Mouse (Mus musculus) MEL (cell line): ENCODE measurements around the gene Itgae. TPM values are rescaled to one million over a fixed set of nuclear protein-coding genes. Genes with fewer than 3 reads are reported as not detected.

Experiments
- DNase-seq: peaks from one replicate; pipeline ENCODE4 v3.0.0; 2011; ENCODE audit warnings: low read depth, low spot score
- H3K27ac ChIP-seq: 2 replicates; pipeline ENCODE4 v1.5.1; 2012; ENCODE audit warnings: low read depth, mild to moderate bottlenecking, control low read depth, low read length, moderate library complexity; ENCODE audit not compliant: control insufficient read depth
- H3K27me3 ChIP-seq, 2 experiments: fragments of 150-350 bp in 1 of 2; sonication (generic) in 1 of 2; 2 replicates each; pipeline ENCODE4 v1.6.1; 2012; ENCODE audit warnings: low read length in 2 of 2, mild to moderate bottlenecking in 2 of 2, improper control_type of control experiment in 1 of 2, moderate library complexity in 1 of 2; ENCODE audit not compliant: insufficient read depth in 2 of 2, control insufficient read depth in 1 of 2
- H3K36me3 ChIP-seq, 2 experiments: 2 replicates each; pipeline ENCODE4 v1.6.1; 2012 to 2014; ENCODE audit warnings: low read length in 2 of 2, improper control_type of control experiment in 1 of 2, inconsistent platforms in 1 of 2, mild to moderate bottlenecking in 1 of 2; ENCODE audit not compliant: insufficient read depth in 2 of 2, control insufficient read depth in 1 of 2
- H3K4me1 ChIP-seq, 2 experiments: fragments of 150-350 bp in 1 of 2; sonication (generic) in 1 of 2; 2 replicates each; pipeline ENCODE4 v1.6.1; 2012; ENCODE audit warnings: low read length in 2 of 2, improper control_type of control experiment in 1 of 2, mild to moderate bottlenecking in 1 of 2; ENCODE audit not compliant: insufficient read depth in 2 of 2, control insufficient read depth in 1 of 2
- H3K4me3 ChIP-seq, 2 experiments: fragments of 150-350 bp in 1 of 2; sonication (generic) in 1 of 2; 2 replicates each; pipeline ENCODE4 v1.5.1; 2012; ENCODE audit warnings: low read depth in 2 of 2, low read length in 2 of 2, mild to moderate bottlenecking in 2 of 2, moderate library complexity in 2 of 2, control low read depth in 1 of 2, improper control_type of control experiment in 1 of 2; ENCODE audit not compliant: control insufficient read depth in 1 of 2, insufficient read depth in 1 of 2
- H3K79me2 ChIP-seq: 2 replicates; pipeline ENCODE4 v1.6.1; 2012; ENCODE audit warnings: mild to moderate bottlenecking, low read length, moderate library complexity; ENCODE audit not compliant: control insufficient read depth, poor library complexity, insufficient read depth
- H3K9ac ChIP-seq: 2 replicates; pipeline ENCODE4 v1.6.1; 2012; ENCODE audit warnings: low read depth, mild to moderate bottlenecking, control low read depth, low read length, moderate library complexity; ENCODE audit not compliant: control insufficient read depth, poor library complexity, severe bottlenecking
- H3K9me3 ChIP-seq: fragments of 150-350 bp; sonication (generic); replicated peaks from 2 replicates; pipeline ENCODE4 v1.6.1; 2012; ENCODE audit warnings: mild to moderate bottlenecking, low read length, improper control_type of control experiment, moderate library complexity; ENCODE audit not compliant: insufficient read depth
- CHD2 ChIP-seq: IDR thresholded peaks from 2 replicates; pipeline ENCODE4 v1.6.1; 2011; ENCODE audit warnings: low read length, improper control_type of control experiment
- CTCF ChIP-seq, 3 experiments: IDR thresholded peaks in 2 of 3; conservative IDR thresholded peaks in 1 of 3; 2 replicates each; pipeline ENCODE4 v1.5.1; 2011 to 2012; ENCODE audit warnings: low read length in 3 of 3, low read depth in 2 of 3, mild to moderate bottlenecking in 2 of 3, improper control_type of control experiment in 1 of 3, inconsistent platforms in 1 of 3, mixed read lengths in 1 of 3, moderate library complexity in 1 of 3; ENCODE audit not compliant: control insufficient read depth in 1 of 3, insufficient read depth in 1 of 3, poor library complexity in 1 of 3, severe bottlenecking in 1 of 3
- GABPA ChIP-seq: IDR thresholded peaks from 2 replicates; pipeline ENCODE4 v1.6.1; 2012; ENCODE audit warnings: low read depth, mild to moderate bottlenecking, inconsistent platforms, low read length, improper control_type of control experiment, moderate library complexity
- JUND ChIP-seq: IDR thresholded peaks from 2 replicates; pipeline ENCODE4 v1.6.1; 2011; ENCODE audit warnings: low read depth, mild to moderate bottlenecking, improper control_type of control experiment, low read length
- KAT2A ChIP-seq: conservative IDR thresholded peaks from 2 replicates; pipeline ENCODE4 v1.6.1; 2012; ENCODE audit warnings: low read depth, low read length, improper control_type of control experiment, inconsistent platforms
- MAFK ChIP-seq: IDR thresholded peaks from 2 replicates; pipeline ENCODE4 v1.6.1; 2011; ENCODE audit warnings: low read depth, mild to moderate bottlenecking, low read length, improper control_type of control experiment, borderline replicate concordance
- MAZ ChIP-seq: IDR thresholded peaks from 2 replicates; pipeline ENCODE4 v1.6.1; 2012; ENCODE audit warnings: low read depth, mild to moderate bottlenecking, inconsistent platforms, low read length, improper control_type of control experiment
- MXI1 ChIP-seq: IDR thresholded peaks from 2 replicates; pipeline ENCODE4 v1.6.1; 2011; ENCODE audit warnings: mild to moderate bottlenecking, low read depth, low read length, improper control_type of control experiment
- MYC ChIP-seq: IDR thresholded peaks from 2 replicates; pipeline ENCODE4 v1.6.1; 2011; ENCODE audit warnings: low read depth, mild to moderate bottlenecking, low read length, improper control_type of control experiment, moderate library complexity
- NELFE ChIP-seq: IDR thresholded peaks from 2 replicates; pipeline ENCODE4 v1.6.1; 2011; ENCODE audit warnings: low read depth, low read length, improper control_type of control experiment
- NRF1 ChIP-seq: IDR thresholded peaks from 2 replicates; pipeline ENCODE4 v1.6.1; 2014; ENCODE audit warnings: low read depth, mild to moderate bottlenecking, inconsistent platforms, low read length, improper control_type of control experiment, moderate library complexity; ENCODE audit not compliant: poor library complexity, insufficient read depth, severe bottlenecking
- POLR2AphosphoS2 ChIP-seq: IDR thresholded peaks from 2 replicates; pipeline ENCODE4 v1.6.1; 2011; ENCODE audit warnings: low read length, improper control_type of control experiment
- RAD21 ChIP-seq: IDR thresholded peaks from 2 replicates; pipeline ENCODE4 v1.6.1; 2011; ENCODE audit warnings: mild to moderate bottlenecking, low read depth, low read length, improper control_type of control experiment
- RCOR1 ChIP-seq: IDR thresholded peaks from 2 replicates; pipeline ENCODE4 v1.6.1; 2012; ENCODE audit warnings: low read depth, mild to moderate bottlenecking, inconsistent platforms, low read length, improper control_type of control experiment
- SIN3A ChIP-seq: IDR thresholded peaks from 2 replicates; pipeline ENCODE4 v1.6.1; 2012; ENCODE audit warnings: low read length, improper control_type of control experiment, inconsistent platforms
- SMC3 ChIP-seq: IDR thresholded peaks from 2 replicates; pipeline ENCODE4 v1.6.1; 2011; ENCODE audit warnings: low read depth, low read length, improper control_type of control experiment
- USF1 ChIP-seq: IDR thresholded peaks from 2 replicates; pipeline ENCODE4 v1.6.1; 2014; ENCODE audit warnings: low read depth, mild to moderate bottlenecking, inconsistent platforms, low read length, improper control_type of control experiment, moderate library complexity
- ZC3H11A ChIP-seq: IDR thresholded peaks from 2 replicates; pipeline ENCODE4 v1.6.1; 2012; ENCODE audit warnings: low read depth, mild to moderate bottlenecking, inconsistent platforms, low read length, improper control_type of control experiment
- ZKSCAN1 ChIP-seq: IDR thresholded peaks from 2 replicates; pipeline ENCODE4 v1.6.1; 2012; ENCODE audit warnings: low read depth, mild to moderate bottlenecking, inconsistent platforms, low read length, improper control_type of control experiment, moderate library complexity
- polyA plus RNA-seq, 2 experiments: library from polyadenylated mRNA; stranded (reverse) in 1 of 2; unstranded in 1 of 2; fragments of >175 nt in 1 of 2; fragments of >200 nt in 1 of 2; gene quantifications; 2 replicates each; pipeline versions ENCODE4 v1.2.1 to v1.2.4; 2012; ENCODE audit warnings: low replicate concordance in 2 of 2, low read depth in 1 of 2; ENCODE audit not compliant: insufficient read length in 2 of 2, insufficient read depth in 1 of 2, missing spikeins in 1 of 2
- total RNA-seq: library from RNA; depleted of rRNA; stranded (reverse); fragments of 300-350 nt; gene quantifications from 2 replicates; pipeline ENCODE4 v1.2.3, GENCODE M21; 2012

Gene Itgae
- total and polyA plus RNA-seq, 3 experiments: 0.04 to 0.22 TPM; not detected in 1

- Histone ChIP-seq H3K4me1 (peaks cover 0 to 2% of the 10 kb centered on the region in 2 experiments; a peak in 1 of 4 replicates), H3K36me3 (peaks cover 0 to under 1% of the 10 kb centered on the region in 2 experiments; a peak in 1 of 4 replicates)
- no peak for DNase-seq
Measured at GRCm38 (mm10) chr11:73126495-73126894, 36.1 kb downstream of the Itgae start.

DNA sequence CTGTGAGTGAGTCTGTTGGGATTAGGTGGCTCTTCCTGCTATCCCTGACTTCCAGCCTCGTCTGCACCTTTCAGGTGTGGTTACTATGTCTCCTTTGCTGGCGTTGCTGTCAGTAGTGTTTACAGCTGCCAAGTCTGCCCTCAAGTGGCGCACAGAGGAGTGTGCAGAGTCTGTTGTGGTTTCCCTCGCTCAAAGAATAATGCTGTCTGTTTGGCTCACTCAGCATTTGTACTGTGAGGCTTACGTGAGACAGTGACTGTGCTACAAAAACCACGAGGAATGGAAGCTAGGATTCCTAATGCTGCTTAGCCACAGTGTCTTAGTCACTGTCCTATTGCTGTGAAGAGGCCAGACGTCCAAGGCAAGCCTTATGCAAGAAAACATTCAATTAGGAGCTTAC lies 40.6 kb downstream of the Itgae start:
- TF ChIP-seq USF1 (no peak), MAZ (0 out of 2 replicates have a peak, but pooled peaks have one; percentile 45), MAFK (peak; percentile 46; the same call in 1 of the 2 replicates), CTCF (IDR thresholded peaks at IDR 0.05 in 2 of 3, conservative IDR thresholded peaks at IDR 0.05 in 1 of 3; ENCODE audit: control insufficient read depth in 1 of 3, insufficient read depth in 1 of 3, low read depth in 2 of 3, low read length in 3 of 3, poor library complexity in 1 of 3, severe bottlenecking in 1 of 3) (peak; percentile 44 to 70 (median 65)), GABPA (no peak), ZC3H11A (peak; percentile 44), SIN3A (peak; percentile 52; the same call in 1 of the 2 replicates), RAD21 (peak; percentile 52), SMC3 (peak; percentile 62)
- TF ChIP-seq, all 39 proteins: peak for 7
- H3K36me3 ChIP-seq: peaks cover 0 to 41% of the 10 kb centered on the region in 2 experiments; a peak in 3 of 4 replicates
- peaks cover 8 to 35% of the 10 kb centered on the region in 2 experiments for H3K4me1 ChIP-seq
- H3K4me3 ChIP-seq: no peak overlapping the region
- no peak overlapping the region for H3K9ac ChIP-seq
- H3K9me3 ChIP-seq: no peaks in the 10 kb centered on the region
- peak; percentile 73 for DNase-seq
- peaks cover 38% of the 10 kb centered on the region for H3K79me2 ChIP-seq
- H3K27me3 ChIP-seq: no peaks in the 10 kb centered on the region
- no peak overlapping the region for H3K27ac ChIP-seq

More at GRCm38 (mm10) chr11:73126495-73126894, 36.1 kb downstream of the Itgae start:
- Histone ChIP-seq H3K4me3 (no peak overlapping the region), H3K27me3 (no peaks in the 10 kb centered on the region), H3K9ac (no peak overlapping the region), H3K27ac (no peak overlapping the region), H3K9me3 (no peaks in the 10 kb centered on the region), H3K79me2 (no peaks in the 10 kb centered on the region)
- TF ChIP-seq SIN3A (no peak), NRF1 (no peak), KAT2A (no peak), MAFK (no peak)

GRCm38 (mm10) chr11:73132999-73133398 lies 42.6 kb downstream of the Itgae start:
- Histone ChIP-seq H3K4me1 (peaks cover 8 to 40% of the 10 kb centered on the region in 2 experiments), H3K4me3 (0 out of 4 replicates have a peak overlapping the region, but pooled peaks of 1 of the 2 experiments have one; percentile 32)

More at GRCm38 (mm10) chr11:73132999-73133398, 42.6 kb downstream of the Itgae start:
- peaks cover 0 to 45% of the 10 kb centered on the region in 2 experiments; a peak in 3 of 4 replicates for H3K36me3 ChIP-seq
- H3K9me3 ChIP-seq: no peaks in the 10 kb centered on the region
- H3K27me3 ChIP-seq: no peaks in the 10 kb centered on the region
- no peak overlapping the region for H3K9ac ChIP-seq
- TF ChIP-seq MXI1 (peak; percentile 39; the same call in 1 of the 2 replicates), MYC (no peak), CTCF (IDR thresholded peaks at IDR 0.05 in 2 of 3, conservative IDR thresholded peaks at IDR 0.05 in 1 of 3; ENCODE audit: control insufficient read depth in 1 of 3, insufficient read depth in 1 of 3, low read depth in 2 of 3, low read length in 3 of 3, poor library complexity in 1 of 3, severe bottlenecking in 1 of 3) (no peak), JUND (no peak), CHD2 (no peak), MAZ (no peak), NRF1 (no peak), ZKSCAN1 (no peak), NELFE (no peak), POLR2AphosphoS2 (peak; percentile 14; the same call in 1 of the 2 replicates), SIN3A (peak; percentile 40; the same call in 1 of the 2 replicates), RCOR1 (no peak)
- DNase-seq: no peak
- H3K27ac ChIP-seq: no peak overlapping the region
- H3K79me2 ChIP-seq: peaks cover 57% of the 10 kb centered on the region
